Mouse (Mus musculus): ENCODE results near the gene Serac1.
A peak's percentile ranks its signal among the peaks of the same experiment; 100 is the strongest.
"Not testable (repeated sequence)": the region's sequence is repeated elsewhere in the genome, so short reads cannot be mapped to it uniquely, and the experiment has no call there.

Gene Serac1

DNA sequence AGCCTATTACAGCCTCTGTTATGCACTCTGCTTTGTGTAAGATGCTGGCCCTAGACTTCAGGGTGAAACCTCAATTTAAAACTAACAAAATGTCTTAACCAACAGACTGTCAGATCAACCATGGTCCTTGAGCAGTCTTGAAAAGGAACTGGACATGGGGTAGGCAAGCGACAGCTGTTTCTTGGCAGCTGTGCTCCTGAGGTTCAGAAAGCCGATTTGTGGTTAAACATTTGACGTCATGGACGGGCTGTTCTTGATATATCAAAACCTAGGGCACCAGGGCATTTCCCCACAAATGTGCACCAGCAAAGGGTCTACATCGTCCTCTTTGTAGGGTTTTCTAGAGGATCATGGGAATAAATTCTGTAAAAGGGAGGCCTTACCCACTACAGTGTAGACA is 16.0 kb downstream of the Serac1 start:
- no peak for DNase-seq

DNA sequence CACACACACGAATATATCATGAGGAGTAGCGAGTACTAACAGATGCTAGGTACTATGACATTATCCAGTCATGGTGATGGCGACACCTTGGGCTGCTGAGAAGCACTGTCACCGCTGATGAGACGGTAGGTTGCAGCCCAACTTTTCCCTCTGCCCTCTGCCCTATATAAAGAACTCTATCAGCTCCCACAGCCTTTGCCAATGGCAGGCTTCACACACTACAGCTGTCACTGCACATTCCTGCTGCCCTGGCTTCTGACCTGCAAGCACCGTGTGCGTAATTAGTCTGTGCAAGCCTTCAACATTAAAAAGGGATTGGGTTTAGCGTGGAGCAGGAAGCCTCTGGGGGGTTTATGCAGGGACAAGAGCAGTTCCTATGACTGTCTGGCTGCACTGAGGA is 16.7 kb downstream of the Serac1 start:
- no peak for DNase-seq

DNA sequence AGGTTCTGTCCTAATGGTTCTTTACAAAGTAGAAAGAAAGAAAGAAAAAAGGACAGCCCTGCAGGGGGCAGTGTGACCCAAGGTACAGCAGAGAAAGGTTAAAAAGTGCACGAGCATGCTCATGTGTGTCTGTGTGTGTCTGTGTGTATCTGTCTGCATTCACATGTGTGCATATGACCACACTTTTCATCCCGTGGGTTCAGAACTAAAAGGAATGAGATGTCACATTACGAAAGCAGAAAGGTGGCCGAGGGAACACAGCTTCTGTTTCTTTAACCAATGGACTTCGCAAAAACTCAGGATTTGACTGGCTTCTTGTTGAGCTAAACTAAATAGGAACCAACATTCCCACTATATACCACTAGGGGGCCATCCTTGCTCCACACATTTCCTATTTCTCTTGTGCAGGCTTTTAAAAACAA is 24.6 kb downstream of the Serac1 start:
- DNase-seq, result no peak

DNA sequence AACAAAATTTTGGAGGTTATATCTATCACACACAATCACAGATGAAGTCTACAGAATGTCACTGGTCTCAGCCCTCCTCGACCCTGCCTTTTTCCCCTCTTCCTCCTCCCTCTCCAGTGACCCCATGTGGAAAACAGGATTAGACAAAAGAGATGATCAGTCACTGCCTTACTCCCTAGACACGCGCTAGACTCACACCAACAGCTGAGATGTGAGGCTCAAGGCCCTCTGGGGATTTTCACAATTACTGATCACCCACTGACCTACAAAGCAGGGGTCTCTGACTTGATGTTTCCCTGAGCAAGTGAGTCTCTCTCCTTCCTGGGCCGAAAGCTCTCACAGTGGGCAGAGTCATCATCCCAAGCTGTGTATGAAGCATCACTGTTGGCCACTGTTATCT is 26.7 kb downstream of the Serac1 start:
- no peak for DNase-seq

DNA sequence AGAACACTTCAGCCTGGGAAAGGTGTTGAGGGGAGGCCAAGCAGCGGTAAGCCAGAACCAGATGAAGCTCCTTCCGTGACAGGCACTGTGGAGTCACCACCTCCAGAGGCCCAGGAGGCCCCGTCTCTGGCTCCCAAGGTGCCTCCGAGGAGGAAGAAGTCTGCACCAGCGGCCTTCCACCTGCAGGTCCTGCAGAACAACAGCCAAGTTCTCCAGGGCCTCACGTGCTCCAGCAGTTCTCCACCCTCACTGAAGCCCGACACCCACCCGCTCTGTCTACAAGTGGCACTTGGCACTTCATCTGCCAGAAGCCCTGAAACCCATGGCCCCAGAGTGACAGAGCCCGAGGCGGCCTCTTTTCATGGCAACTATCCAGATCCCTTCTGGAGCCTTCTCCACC is 42.0 kb downstream of the Serac1 start:
- no peak for DNase-seq

DNA sequence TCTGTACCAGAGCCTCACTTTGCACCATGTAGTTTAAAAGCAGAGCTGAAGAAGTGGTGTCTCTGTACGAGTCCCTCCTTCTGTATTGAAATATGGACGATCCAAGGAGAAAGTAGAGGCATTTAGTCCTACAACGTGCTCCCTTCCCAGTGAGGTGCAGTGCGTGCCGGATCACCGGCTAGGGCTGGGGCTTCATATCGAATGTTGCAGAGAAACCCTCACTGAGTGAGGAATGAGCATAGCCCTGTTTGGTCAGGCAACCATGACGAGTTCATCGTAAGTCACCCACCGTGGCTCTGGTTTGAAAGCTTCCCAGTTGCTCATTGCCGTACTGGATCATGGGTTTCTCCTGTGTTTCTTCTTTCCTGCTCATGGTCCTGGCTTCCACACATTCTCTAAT is 42.7 kb downstream of the Serac1 start:
- DNase-seq, result no peak

DNA sequence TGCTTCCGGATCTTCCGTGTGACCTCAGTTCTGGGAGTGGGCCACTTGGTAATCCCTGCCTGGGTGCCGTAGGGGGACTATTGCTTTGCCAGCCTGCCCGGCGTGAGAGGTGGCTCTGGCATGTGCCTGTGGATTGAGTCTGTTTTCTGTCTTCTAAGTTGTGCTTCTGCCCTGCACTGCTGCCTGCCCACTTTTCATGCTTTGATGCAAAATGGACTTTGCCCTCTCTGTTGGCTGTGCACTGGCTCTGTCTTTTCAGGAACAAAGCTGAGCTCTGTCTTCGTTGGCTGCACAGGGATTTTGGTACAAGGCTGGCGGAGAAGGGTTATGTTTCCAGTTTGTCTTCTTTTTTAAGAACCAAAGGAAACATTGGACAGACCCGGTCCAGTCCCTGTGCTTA is 43.1 kb downstream of the Serac1 start:
- no peak for DNase-seq

DNA sequence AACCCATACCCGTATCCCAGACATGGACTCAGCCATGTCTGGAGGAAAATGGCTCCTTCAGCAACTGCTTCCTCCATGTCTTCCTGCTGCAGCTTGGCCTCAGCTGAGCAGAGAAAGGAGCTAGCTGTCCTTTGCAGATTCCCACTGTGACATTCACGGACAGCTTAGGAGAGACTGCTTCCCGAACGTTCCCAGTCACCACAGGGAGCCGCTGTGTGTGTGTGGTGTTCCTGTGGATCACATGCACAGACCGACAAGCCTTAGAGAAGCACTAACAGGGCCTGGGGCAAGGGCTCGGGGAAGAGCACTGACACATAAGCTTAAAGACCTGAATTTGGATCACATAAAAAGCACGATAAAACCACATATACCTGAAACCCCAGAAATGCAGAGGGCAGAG is 43.9 kb downstream of the Serac1 start:
- DNase-seq, result no peak

DNA sequence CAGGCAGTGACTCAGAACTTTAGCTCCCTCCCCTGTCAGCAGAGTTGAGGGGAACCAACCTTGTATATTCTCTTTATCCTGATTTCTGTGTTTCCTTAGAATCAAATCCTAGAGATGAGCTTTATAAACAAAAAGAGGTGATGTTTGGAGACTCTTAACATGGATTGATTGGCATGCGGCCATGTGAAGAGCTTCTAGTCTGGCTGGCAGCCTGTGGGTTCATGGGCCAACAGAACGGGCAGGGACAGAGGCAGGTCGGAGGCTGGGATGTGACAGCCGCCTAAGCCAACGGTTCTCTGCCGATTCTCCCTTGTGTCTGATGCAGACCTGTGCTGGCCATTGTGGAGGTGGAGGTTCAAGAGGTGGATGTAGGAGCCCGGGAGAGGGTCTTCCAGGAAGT is 53.7 kb downstream of the Serac1 start:
- no peak for DNase-seq

DNA sequence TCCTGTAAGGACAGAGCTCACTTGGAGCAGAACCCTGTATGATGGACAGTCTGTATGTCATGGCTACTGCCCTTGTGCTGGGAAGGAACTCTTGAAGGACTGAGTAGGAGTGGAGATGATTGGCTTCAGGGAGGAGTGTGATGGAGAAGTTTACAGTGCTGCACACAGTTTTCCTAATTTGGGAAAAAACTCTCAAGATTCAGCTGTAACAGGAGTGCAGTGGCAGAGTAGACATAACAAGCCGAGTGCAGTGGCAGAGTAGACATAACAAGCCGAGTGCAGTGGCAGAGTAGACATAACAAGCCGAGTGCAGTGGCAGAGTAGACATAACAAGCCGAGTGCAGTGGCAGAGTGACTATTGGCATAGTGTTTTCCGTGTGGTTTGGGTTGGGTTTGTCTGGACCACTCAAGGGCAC is 58.2 kb downstream of the Serac1 start:
- not testable (repeated sequence) for DNase-seq

DNA sequence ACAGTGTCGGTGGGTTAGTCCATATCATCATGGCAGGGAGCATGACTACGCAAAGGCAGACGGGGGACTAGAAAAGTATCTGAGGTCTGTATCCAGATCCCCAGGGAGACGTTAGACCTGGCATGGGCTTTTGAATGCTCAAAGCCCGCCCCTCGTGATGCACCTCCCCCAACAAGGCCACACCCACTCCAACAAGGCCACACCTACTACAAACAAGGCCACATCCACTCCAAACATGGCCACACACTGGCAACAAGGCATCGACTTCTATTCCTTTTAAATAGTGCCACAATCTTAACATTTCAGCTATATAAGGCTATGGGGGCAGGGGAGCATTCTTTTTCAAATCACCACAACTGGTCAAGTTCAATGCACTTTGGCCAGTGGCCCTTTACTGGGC is 58.9 kb downstream of the Serac1 start:
- DNase-seq, result no peak

DNA sequence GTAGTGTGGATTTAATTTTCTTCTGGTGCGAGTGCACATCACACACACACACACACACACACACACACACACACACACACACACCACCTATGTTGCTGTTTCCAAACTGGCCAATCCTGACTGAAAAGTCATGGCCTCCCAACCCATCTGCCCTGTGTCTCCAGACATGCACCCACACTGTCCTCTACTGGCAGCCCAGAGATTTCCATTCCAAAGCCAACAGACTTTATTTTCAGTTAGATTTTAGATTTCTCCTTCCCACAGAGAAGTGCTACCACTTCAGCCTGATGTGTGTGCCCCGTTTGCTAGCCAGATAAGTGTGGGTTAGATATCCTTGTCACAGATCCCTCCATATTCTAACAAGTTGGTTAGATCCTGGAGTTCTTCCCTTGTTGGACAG is 59.8 kb downstream of the Serac1 start:
- peak; percentile 64 for DNase-seq

DNA sequence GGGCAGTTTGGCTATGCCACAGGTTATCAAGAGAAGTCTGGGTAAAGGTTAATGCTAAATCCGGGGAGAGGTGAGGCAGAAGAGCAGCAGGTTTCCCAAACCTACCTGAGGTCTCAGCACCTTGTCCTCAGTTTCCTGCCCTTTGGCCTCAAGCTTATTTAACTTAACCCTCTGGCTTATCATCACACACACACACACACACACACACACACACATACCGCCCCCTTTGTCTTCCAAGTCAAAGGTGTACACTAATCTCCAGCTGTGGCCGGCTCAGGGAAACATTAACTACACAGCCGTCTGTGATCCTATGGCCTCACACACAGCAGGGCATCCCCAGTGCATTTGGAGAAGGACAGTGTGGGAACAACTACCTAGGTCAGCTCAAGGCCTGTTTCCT is 61.2 kb downstream of the Serac1 start:
- no peak for DNase-seq

DNA sequence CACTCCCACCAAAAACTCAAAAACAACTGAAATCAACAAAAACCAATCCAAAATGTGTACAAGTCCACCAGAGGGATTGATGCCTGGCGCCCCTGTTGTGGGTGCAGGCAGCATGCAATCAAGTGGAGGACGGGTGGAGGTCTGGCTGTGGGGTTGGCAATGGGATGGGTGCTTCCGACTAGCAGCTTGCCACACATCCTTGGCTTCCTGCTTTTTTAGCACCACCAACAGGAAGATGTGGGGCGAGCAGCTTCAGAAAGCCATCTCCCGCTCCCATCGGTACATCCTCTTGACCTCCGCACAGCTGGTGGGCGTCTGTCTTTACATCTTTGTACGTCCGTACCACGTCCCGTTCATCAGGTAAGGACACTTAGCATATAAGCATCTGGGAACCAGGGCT is 62.3 kb downstream of the Serac1 start:
- DNase-seq, result no peak

DNA sequence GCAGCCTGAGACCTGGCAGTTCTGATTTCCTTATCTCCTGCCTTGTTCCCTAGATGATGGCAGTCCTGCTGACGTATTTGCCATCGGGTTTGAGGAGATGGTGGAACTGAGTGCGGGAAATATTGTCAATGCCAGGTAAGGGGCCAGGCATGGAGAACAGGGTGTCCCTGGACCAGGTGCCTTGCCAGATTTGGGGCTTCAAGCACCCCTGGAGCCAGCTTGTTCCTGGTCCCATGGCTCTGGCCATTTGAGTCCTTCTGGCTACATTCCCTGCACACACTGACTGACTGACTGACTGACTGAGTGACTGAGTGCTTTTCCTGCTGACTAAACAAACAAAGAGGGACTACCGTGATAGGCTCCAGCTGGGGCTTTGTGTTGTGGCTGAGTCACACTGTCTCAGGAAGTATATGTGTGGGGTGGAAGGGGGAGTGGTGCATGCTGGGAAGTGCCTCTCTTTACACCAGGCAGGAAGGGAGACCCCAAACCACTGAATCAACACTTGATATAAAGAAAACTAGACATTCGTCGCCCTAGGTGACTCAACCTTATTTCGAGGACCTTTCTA is 63.2 kb downstream of the Serac1 start:
- DNase-seq, result no peak

DNA sequence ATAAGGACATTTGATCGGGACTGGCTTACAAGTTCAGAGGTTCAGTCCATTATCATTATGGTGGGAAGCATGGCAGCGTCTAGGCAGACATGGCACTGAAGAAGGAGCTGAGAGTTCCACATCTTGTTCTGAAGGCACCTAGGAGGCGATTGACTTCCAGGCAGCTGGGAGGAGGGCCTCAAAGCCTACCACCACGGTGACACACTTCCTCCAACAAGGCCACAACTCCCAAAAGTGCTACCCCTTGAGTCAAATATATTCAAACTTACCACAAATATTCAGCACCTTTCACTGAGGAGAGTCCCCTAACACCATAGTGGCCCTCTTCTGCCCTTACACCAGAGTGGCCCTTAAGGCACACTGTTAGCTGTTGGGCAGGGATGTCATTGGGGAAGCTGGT is 64.6 kb downstream of the Serac1 start:
- no peak for DNase-seq

DNA sequence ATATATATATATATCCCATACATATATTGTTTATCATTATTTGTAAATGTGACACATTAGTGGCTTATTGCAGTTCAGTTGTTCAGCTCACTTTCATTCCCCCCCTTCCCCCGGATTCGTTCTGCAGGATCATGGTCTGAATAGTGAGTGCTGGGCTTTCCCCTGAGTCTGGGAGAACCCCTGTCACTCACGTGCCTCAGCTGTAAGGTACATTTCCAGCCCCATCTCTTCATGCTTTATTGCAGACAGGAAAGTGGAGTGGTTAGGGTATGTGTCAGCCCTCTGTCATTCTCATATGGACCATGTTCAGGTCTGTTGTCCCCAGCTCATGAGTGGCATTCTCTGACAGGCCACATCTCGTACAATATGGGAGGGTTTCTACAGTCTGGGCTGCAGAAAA is 66.5 kb downstream of the Serac1 start:
- DNase-seq, result no peak

DNA sequence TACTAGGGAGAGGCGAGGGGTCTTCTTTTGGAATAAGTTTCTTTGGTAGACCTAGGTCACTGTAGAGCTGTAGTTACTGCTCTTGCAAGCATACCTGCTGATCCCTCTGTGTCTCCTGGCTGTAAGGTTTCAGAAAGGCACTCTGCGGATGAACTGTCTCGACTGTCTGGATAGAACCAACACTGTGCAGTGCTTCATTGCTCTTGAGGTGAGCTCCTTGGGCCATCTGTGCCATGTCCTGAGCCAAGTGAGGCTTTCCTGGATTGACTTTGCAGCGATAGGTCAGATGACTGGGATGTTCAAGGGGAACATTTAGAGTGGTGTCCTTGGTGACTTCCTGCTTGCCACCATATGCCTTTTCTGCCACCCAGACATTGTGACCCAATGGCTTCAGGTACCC is 69.9 kb downstream of the Serac1 start:
- DNase-seq, result no peak

DNA sequence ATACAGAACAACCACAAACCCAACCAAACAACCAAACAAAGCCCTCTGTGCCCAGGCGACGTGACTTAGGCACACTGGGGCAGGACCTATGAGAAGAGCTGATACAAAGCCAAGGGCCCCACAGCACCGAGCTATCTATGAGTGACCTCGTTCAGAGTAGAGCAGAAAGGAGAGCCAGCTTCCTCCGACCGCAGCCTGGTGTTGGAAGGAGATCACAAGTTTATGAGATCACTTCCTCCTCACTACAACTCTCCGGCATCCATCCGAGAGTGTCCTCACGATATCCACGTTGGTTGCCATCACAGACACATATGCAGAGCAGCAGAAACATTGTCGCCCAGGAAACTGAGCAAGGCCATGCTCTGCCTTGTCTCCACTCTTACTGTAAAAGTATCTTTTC is 71.0 kb downstream of the Serac1 start:
- no peak for DNase-seq

DNA sequence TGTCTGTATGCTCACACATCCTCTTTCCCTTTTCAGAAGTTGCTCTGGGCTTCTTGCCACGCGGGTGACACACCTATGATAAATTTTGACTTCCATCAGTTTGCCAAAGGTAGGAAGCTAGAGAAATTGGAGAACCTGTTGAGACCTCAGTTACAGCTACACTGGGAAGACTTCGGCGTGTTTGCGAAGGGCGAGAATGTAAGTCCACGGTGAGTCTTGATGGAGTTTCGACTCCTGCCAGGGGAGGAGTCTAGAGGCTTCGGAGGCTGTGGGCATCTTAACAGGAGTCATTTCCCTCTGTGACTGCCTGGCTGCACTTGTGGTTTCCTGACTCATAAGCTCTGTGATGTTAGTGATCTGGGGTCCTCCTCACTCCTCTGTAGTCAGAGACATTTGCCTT is 71.6 kb downstream of the Serac1 start:
- DNase-seq, result no peak

DNA sequence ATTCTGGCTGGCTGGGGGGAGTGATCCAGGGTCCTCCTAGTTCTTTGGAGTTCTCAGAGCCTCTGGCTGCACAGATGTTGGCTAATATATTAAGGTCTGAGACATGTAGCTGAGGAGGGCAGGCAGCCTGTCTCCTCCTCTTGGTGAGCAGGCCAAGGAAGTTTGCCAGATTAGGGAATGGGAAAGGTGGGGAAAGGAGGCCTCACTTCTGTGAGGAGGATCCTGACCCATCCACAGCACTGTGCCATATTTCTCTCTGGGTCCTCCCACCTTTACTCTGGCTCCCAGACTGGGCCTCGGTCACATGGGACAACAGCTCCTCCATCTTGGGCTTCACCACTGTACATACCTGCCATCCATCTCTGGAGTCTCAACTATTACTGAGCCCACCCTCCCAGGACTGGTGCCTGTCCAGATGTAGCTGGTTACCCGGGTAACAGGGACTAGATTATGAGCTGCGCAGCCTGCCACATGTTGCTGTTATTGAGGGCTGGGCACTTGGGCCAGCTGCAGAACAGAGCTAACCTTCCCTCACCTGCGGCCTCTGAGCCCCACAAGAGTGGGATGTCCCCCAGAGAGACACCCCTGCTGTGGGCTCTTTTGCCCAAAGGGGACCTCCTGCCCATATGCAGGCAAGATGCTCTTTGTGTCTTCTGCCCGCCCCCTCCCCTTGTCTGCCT is 72.3 kb downstream of the Serac1 start:
- DNase-seq, result no peak

DNA sequence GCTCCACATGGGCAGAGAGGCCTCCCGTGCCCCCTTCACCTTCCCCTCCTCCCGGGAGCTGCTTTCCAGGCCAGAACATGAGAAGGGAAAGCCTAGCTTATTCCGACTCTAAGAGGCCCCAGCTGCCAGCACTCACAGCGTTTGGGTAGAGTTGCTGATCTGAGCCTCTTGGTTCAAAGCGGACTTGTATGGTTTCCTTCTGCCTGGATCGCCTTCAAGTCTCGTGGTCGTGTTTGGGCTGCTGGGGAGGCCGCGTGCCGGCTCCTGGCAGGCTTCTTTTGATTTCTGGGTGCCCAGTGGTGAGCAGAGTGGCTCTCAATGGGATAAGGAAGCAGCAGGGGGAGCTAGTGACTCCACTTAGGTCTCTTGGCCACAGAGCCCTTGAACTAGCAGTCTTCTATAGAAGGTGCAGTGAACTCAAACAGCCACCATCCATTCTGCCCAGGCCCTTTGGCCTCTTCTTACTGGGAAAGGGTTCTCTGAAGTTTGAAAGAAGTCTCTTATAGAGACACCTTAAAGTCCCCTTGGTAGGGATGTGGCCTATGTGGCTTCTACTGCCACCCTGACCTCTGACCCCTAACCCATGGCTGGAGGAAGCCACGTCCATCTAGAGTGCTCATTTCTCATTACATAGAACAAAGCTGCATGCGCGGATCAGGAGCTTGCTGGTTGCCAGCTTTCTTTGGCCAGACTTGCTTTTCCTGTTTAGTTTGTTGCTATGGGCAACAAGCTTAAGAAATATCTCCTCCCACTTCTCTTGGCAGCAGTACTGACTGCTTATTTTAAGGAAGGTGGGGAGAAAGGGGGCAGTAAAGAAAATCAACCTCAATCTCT is 73.7 kb downstream of the Serac1 start:
- no peak for DNase-seq

DNA sequence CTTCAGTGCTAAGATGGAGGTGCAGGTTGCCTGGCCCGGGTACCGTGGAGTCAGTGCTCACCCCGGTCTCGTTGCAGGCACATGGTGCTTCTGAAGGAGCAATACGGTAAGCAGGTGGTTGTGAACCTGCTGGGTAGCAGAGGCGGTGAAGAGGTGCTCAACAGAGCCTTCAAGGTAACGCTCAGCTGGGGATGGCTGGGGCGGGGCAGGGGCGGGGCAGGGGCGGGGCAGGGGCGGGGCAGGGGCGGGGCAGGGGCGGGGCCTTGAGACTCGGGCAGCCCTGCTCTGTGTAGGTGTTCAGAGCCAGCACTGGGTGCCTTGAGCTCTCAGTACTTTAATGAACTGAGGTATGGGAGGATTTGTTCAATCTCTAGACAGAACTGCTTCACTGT is 74.3 kb downstream of the Serac1 start:
- DNase-seq, result no peak

DNA sequence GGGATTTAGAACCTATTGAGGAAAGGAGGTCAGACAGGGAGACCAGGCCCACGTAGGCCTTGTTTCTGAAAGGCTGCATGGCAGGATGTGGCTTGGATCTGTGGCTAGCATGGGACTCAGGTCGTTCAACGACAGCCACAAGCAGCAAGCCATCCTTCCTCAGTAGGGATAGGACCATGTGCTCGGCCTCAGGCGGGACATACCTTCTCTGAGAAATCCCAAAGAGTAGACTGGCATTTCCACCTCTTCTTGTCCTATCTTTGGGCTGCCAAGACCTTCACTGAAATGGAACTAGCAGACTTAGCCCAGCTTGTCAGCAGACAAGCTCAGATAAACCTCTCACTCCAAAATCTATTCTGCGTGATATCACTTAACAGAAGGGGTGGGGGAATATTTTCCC is 75.9 kb downstream of the Serac1 start:
- DNase-seq, result no peak
